Comparison of ENCODE assay signal across 9 mouse cellular contexts in genomic region chr11:67652194-67652892, GRCm38 (mm10). TPM values are rescaled to one million over a fixed set of nuclear protein-coding genes. Genes with fewer than 3 reads are reported as not detected.
A peak's percentile ranks its signal among the peaks of the same experiment; 100 is the strongest.
DNase-seq lines count a peak whose midpoint lies in the region; ATAC-seq and TF ChIP-seq lines count a peak whose summit lies in the region.
"Had no signal": no experiment of that assay in that cellular context is flagged by ENCODE, and none has a peak within 500 bp of the region (broad histone marks: within the 10 kb centered on the region; RNA-seq: fewer than 3 reads in every experiment).

No protein-coding gene starts in this region.

- 19% methylated on average over 14 of the region's 14 CpGs for WGBS in hindbrain, embryonic 10.5 days
- 18% methylated on average over 14 of the region's 14 CpGs for WGBS in midbrain, embryonic 12.5 days

- H3K9me3 ChIP-seq in MEL (replicated peaks; ENCODE audit: insufficient read depth, low read length), result no peaks in the 10 kb centered on the region
- no peaks in the 10 kb centered on the region for H3K9me3 ChIP-seq in hindbrain, embryonic 10.5 days
- no peaks in the 10 kb centered on the region for H3K9me3 ChIP-seq in midbrain, embryonic 12.5 days

- H3K4me3 ChIP-seq in MEL (ENCODE audit: control insufficient read depth in 1 of 2, insufficient read depth in 1 of 2, low read depth in 2 of 2, low read length in 2 of 2), result no peak overlapping the region
- peak overlapping the region; percentile 7; the same call in 1 of the 2 replicates for H3K4me3 ChIP-seq in hindbrain, embryonic 10.5 days
- peak overlapping the region; percentile 4; the same call in 1 of the 2 replicates for H3K4me3 ChIP-seq in midbrain, embryonic 12.5 days

- TF ChIP-seq RAD21 in MEL (IDR thresholded peaks at IDR 0.05; ENCODE audit: low read depth, low read length), result no peak

- no peak for TF ChIP-seq POLR2A in MEL (IDR thresholded peaks at IDR 0.05; ENCODE audit: control insufficient read depth in 1 of 2, insufficient read depth in 1 of 2, low read depth in 1 of 2, low read length in 2 of 2, poor library complexity in 1 of 2)

- peak; percentile 55 for DNase-seq in kidney, postnatal 10 days
- no peak for DNase-seq in kidney, adult 11 months
- DNase-seq in MEL (ENCODE audit: low read depth, low spot score) (no peak), MN1 (ENCODE audit: low spot score) (no peak)
- DNase-seq in cerebellum, postnatal 10 days, result peak; percentile 88 to 91
- peak; percentile 53 for DNase-seq in hindbrain, embryonic 10.5 days (ENCODE audit: low spot score)
- DNase-seq in natural killer cell, adult 2 months (ENCODE audit: low spot score in 2 of 2), result no peak

- no peaks in the 10 kb centered on the region for H3K79me2 ChIP-seq in MEL (ENCODE audit: control insufficient read depth, insufficient read depth, low read length, poor library complexity)

- TF ChIP-seq CTCF in MEL (IDR thresholded peaks at IDR 0.05 in 2 of 3, conservative IDR thresholded peaks at IDR 0.05 in 1 of 3; ENCODE audit: control insufficient read depth in 1 of 3, insufficient read depth in 1 of 3, low read depth in 2 of 3, low read length in 3 of 3, poor library complexity in 1 of 3, severe bottlenecking in 1 of 3), result peak in 2 of 3 experiments; percentile 10 to 20; a peak in 2 of 6 replicates

- no peak overlapping the region for H3K27ac ChIP-seq in MEL (ENCODE audit: control insufficient read depth, low read depth, low read length)
- no peak overlapping the region for H3K27ac ChIP-seq in hindbrain, embryonic 10.5 days
- no peak overlapping the region for H3K27ac ChIP-seq in midbrain, embryonic 12.5 days (replicated peaks)

- no peak overlapping the region for H3K9ac ChIP-seq in MEL (ENCODE audit: control insufficient read depth, low read depth, low read length, poor library complexity, severe bottlenecking)
- H3K9ac ChIP-seq in midbrain, embryonic 12.5 days (replicated peaks), result no peak overlapping the region

- TF ChIP-seq EP300 in MEL (IDR thresholded peaks at IDR 0.05; ENCODE audit: low read depth in 1 of 2, low read length in 2 of 2), result no peak

- no peaks in the 10 kb centered on the region for H3K27me3 ChIP-seq in MEL (ENCODE audit: control insufficient read depth in 1 of 2, insufficient read depth in 2 of 2, low read length in 2 of 2)
- H3K27me3 ChIP-seq in hindbrain, embryonic 10.5 days (ENCODE audit: insufficient read depth, poor library complexity, severe bottlenecking), result no peaks in the 10 kb centered on the region
- H3K27me3 ChIP-seq in midbrain, embryonic 12.5 days, result 0 out of 2 replicates have a peak, but pooled peaks cover 3% of the 10 kb centered on the region

- H3K4me1 ChIP-seq in MEL (ENCODE audit: control insufficient read depth in 1 of 2, insufficient read depth in 2 of 2, low read length in 2 of 2), result no peaks in the 10 kb centered on the region
- H3K4me1 ChIP-seq in hindbrain, embryonic 10.5 days (replicated peaks), result peaks cover 29% of the 10 kb centered on the region
- peaks cover 13% of the 10 kb centered on the region; the same call in 1 of the 2 replicates for H3K4me1 ChIP-seq in midbrain, embryonic 12.5 days

- ATAC-seq in midbrain, embryonic 12.5 days (ENCODE audit: low FRiP score, low read depth), result peak; percentile 38; the same call in 1 of the 2 replicates

- no peaks in the 10 kb centered on the region for H3K36me3 ChIP-seq in MEL (ENCODE audit: control insufficient read depth in 1 of 2, insufficient read depth in 2 of 2, low read length in 2 of 2)
- no peaks in the 10 kb centered on the region for H3K36me3 ChIP-seq in hindbrain, embryonic 10.5 days
- H3K36me3 ChIP-seq in midbrain, embryonic 12.5 days, result no peaks in the 10 kb centered on the region

- H3K4me2 ChIP-seq in midbrain, embryonic 12.5 days (replicated peaks), result peak overlapping the region; percentile 31

TF ChIP-seq in MEL, 35 proteins besides CTCF, POLR2A, EP300 and RAD21:
- TF ChIP-seq E2F4 (IDR thresholded peaks at IDR 0.05; ENCODE audit: borderline replicate concordance, low read depth, low read length) (no peak), GABPA (IDR thresholded peaks at IDR 0.05; ENCODE audit: low read depth, low read length) (no peak), RCOR1 (IDR thresholded peaks at IDR 0.05; ENCODE audit: low read depth, low read length) (no peak), SIN3A (IDR thresholded peaks at IDR 0.05; ENCODE audit: low read length) (no peak), MAZ (IDR thresholded peaks at IDR 0.05; ENCODE audit: low read depth, low read length) (no peak), POLR2AphosphoS5 (IDR thresholded peaks at IDR 0.05; ENCODE audit: borderline replicate concordance, low read depth, low read length) (no peak), ELF1 (IDR thresholded peaks at IDR 0.05; ENCODE audit: low read depth, low read length) (no peak), ETS1 (IDR thresholded peaks at IDR 0.05; ENCODE audit: low read depth, low read length) (no peak), ZC3H11A (IDR thresholded peaks at IDR 0.05; ENCODE audit: low read depth, low read length) (no peak), BHLHE40 (IDR thresholded peaks at IDR 0.05; ENCODE audit: borderline replicate concordance, low read depth, low read length) (no peak), MEF2A (IDR thresholded peaks at IDR 0.05; ENCODE audit: extremely low read depth, insufficient replicate concordance, low read depth, low read length, poor library complexity, severe bottlenecking) (no peak), USF2 (IDR thresholded peaks at IDR 0.05; ENCODE audit: borderline replicate concordance in 1 of 2, insufficient read depth in 1 of 2, low read depth in 1 of 2, low read length in 2 of 2) (no peak), ZNF384 (IDR thresholded peaks at IDR 0.05; ENCODE audit: low read depth, low read length) (no peak), HCFC1 (IDR thresholded peaks at IDR 0.05; ENCODE audit: low read depth, low read length) (no peak), GATA1 (IDR thresholded peaks at IDR 0.05; ENCODE audit: low read depth, low read length) (no peak), TCF12 (IDR thresholded peaks at IDR 0.05; ENCODE audit: low read depth, low read length) (no peak), NRF1 (IDR thresholded peaks at IDR 0.05; ENCODE audit: insufficient read depth, low read depth, low read length, poor library complexity, severe bottlenecking) (no peak), MAX (IDR thresholded peaks at IDR 0.05; ENCODE audit: low read length) (no peak), MYC (IDR thresholded peaks at IDR 0.05; ENCODE audit: low read depth, low read length) (no peak)

RNA-seq across cellular contexts. Expression of gene Rcvrn, which starts 42.8 kb away (rescaled TPM):
- not detected in 2 replicates for total RNA-seq in MEL (2012; rRNA removed)
- not detected for polyA plus RNA-seq in MEL (2012; ENCODE audit: insufficient read depth in 1 of 2, insufficient read length in 2 of 2, low read depth in 1 of 2, low replicate concordance in 2 of 2, missing spikeins in 1 of 2)
- polyA plus RNA-seq in hindbrain, embryonic 10.5 days (2016; fragmentation: Nextera tagmentation; extraction: Ambion mirVana), result not detected in 2 replicates
- not detected in 2 replicates for polyA plus RNA-seq in midbrain, embryonic 12.5 days (2016; fragmentation: Nextera tagmentation; extraction: Ambion mirVana)
- polyA plus RNA-seq: lung, embryonic 16.5 days had no signal

Comparison
In these comparisons a context has a peak if more than half of its experiments do, and no peak if none do; other contexts are left out.
1. DNase-seq: peak in kidney, postnatal 10 days (single experiment), cerebellum, postnatal 10 days (2 of 2) and hindbrain, embryonic 10.5 days (single experiment); none in kidney, adult 11 months (single experiment), MEL (single experiment), natural killer cell, adult 2 months (0 of 2) and MN1 (single experiment).
2. H3K4me3 ChIP-seq: peak in hindbrain, embryonic 10.5 days (single experiment) and midbrain, embryonic 12.5 days (single experiment); none in MEL (0 of 2).